Mouse (Mus musculus): ENCODE results near the gene Dtnb. TPM values are rescaled to one million over a fixed set of nuclear protein-coding genes. Genes with fewer than 3 reads are reported as not detected.

Gene Dtnb
- total and polyA plus RNA-seq, 3 experiments, result 0.38 to 13.1 TPM; not detected in 1

GRCm38 (mm10) chr12:3788421-3789051 lies 216.4 kb downstream of the Dtnb start:
- ATAC-seq (ENCODE audit: extremely low read depth, insufficient number of reproducible peaks, low FRiP score, poor library complexity, severe bottlenecking) (no peak), DNase-seq (ENCODE audit: low spot score) (no peak)
- TF ChIP-seq GATA1 (IDR thresholded peaks at IDR 0.05; ENCODE audit: borderline replicate concordance, low read length) (no peak), POLR2AphosphoS5 (IDR thresholded peaks at IDR 0.05; ENCODE audit: insufficient replicate concordance, low read depth, low read length) (no peak), TAL1 (conservative IDR thresholded peaks at IDR 0.05; ENCODE audit: low read depth, low read length) (no peak), GATA2 (IDR thresholded peaks at IDR 0.05; ENCODE audit: borderline replicate concordance, low read depth, low read length) (no peak), CTCF (IDR thresholded peaks at IDR 0.05; ENCODE audit: low read depth, low read length) (no peak)
- Histone ChIP-seq H3K27me3 (ENCODE audit: insufficient read depth, low read length) (peaks cover 2% of the 10 kb centered on the region; the same call in 1 of the 2 replicates), H3K4me3 (ENCODE audit: low read depth, low read length) (no peak overlapping the region), H3K9me3 (replicated peaks) (0 out of 2 replicates have a peak, but pooled peaks cover 2% of the 10 kb centered on the region), H3K36me3 (replicated peaks) (no peaks in the 10 kb centered on the region), H3K4me1 (ENCODE audit: insufficient read depth, low read depth, low read length) (no peaks in the 10 kb centered on the region)

GRCm38 (mm10) chr12:3789626-3790185 lies 217.5 kb downstream of the Dtnb start:
- H3K9me3 ChIP-seq (replicated peaks), result 0 out of 2 replicates have a peak, but pooled peaks cover 2% of the 10 kb centered on the region
- no peak for DNase-seq (ENCODE audit: low spot score)
- H3K4me3 ChIP-seq (ENCODE audit: low read depth, low read length), result no peak overlapping the region
- ATAC-seq (ENCODE audit: extremely low read depth, insufficient number of reproducible peaks, low FRiP score, poor library complexity, severe bottlenecking), result no peak
- TF ChIP-seq TAL1 (conservative IDR thresholded peaks at IDR 0.05; ENCODE audit: low read depth, low read length) (no peak), POLR2AphosphoS5 (IDR thresholded peaks at IDR 0.05; ENCODE audit: insufficient replicate concordance, low read depth, low read length) (no peak), GATA1 (IDR thresholded peaks at IDR 0.05; ENCODE audit: borderline replicate concordance, low read length) (no peak), CTCF (IDR thresholded peaks at IDR 0.05; ENCODE audit: low read depth, low read length) (no peak), GATA2 (IDR thresholded peaks at IDR 0.05; ENCODE audit: borderline replicate concordance, low read depth, low read length) (no peak)
- no peaks in the 10 kb centered on the region for H3K4me1 ChIP-seq (ENCODE audit: insufficient read depth, low read depth, low read length)
- no peaks in the 10 kb centered on the region for H3K36me3 ChIP-seq (replicated peaks)
- H3K27me3 ChIP-seq (ENCODE audit: insufficient read depth, low read length), result no peaks in the 10 kb centered on the region; the same call in 1 of the 2 replicates

GRCm38 (mm10) chr12:3791257-3791656 lies 219.1 kb downstream of the Dtnb start:
- DNase-seq (ENCODE audit: low spot score) (no peak), ATAC-seq (ENCODE audit: extremely low read depth, insufficient number of reproducible peaks, low FRiP score, poor library complexity, severe bottlenecking) (no peak)
- H3K9me3 ChIP-seq (replicated peaks), result peaks cover 10% of the 10 kb centered on the region
- no peaks in the 10 kb centered on the region for H3K4me1 ChIP-seq (ENCODE audit: insufficient read depth, low read depth, low read length)
- TF ChIP-seq TAL1 (conservative IDR thresholded peaks at IDR 0.05; ENCODE audit: low read depth, low read length) (no peak), GATA1 (IDR thresholded peaks at IDR 0.05; ENCODE audit: borderline replicate concordance, low read length) (no peak), GATA2 (IDR thresholded peaks at IDR 0.05; ENCODE audit: borderline replicate concordance, low read depth, low read length) (no peak), CTCF (IDR thresholded peaks at IDR 0.05; ENCODE audit: low read depth, low read length) (no peak), POLR2AphosphoS5 (IDR thresholded peaks at IDR 0.05; ENCODE audit: insufficient replicate concordance, low read depth, low read length) (no peak)
- H3K27me3 ChIP-seq (ENCODE audit: insufficient read depth, low read length), result no peaks in the 10 kb centered on the region; the same call in 1 of the 2 replicates
- H3K4me3 ChIP-seq (ENCODE audit: low read depth, low read length), result no peak overlapping the region
- no peaks in the 10 kb centered on the region for H3K36me3 ChIP-seq (replicated peaks)

GRCm38 (mm10) chr12:3791732-3792131 lies 219.6 kb downstream of the Dtnb start:
- Histone ChIP-seq H3K9me3 (replicated peaks) (peaks cover 10% of the 10 kb centered on the region), H3K36me3 (replicated peaks) (no peaks in the 10 kb centered on the region), H3K27me3 (ENCODE audit: insufficient read depth, low read length) (no peaks in the 10 kb centered on the region; the same call in 1 of the 2 replicates), H3K4me3 (ENCODE audit: low read depth, low read length) (no peak overlapping the region), H3K4me1 (ENCODE audit: insufficient read depth, low read depth, low read length) (no peaks in the 10 kb centered on the region)
- TF ChIP-seq GATA1 (IDR thresholded peaks at IDR 0.05; ENCODE audit: borderline replicate concordance, low read length), result no peak
- no peak for TF ChIP-seq GATA2 (IDR thresholded peaks at IDR 0.05; ENCODE audit: borderline replicate concordance, low read depth, low read length)
- TF ChIP-seq POLR2AphosphoS5 (IDR thresholded peaks at IDR 0.05; ENCODE audit: insufficient replicate concordance, low read depth, low read length), result no peak
- TF ChIP-seq CTCF (IDR thresholded peaks at IDR 0.05; ENCODE audit: low read depth, low read length), result no peak
- no peak for TF ChIP-seq TAL1 (conservative IDR thresholded peaks at IDR 0.05; ENCODE audit: low read depth, low read length)
- DNase-seq (ENCODE audit: low spot score) (no peak), ATAC-seq (ENCODE audit: extremely low read depth, insufficient number of reproducible peaks, low FRiP score, poor library complexity, severe bottlenecking) (no peak)

- peaks cover 10% of the 10 kb centered on the region for H3K9me3 ChIP-seq (replicated peaks)
- ATAC-seq (ENCODE audit: extremely low read depth, insufficient number of reproducible peaks, low FRiP score, poor library complexity, severe bottlenecking) (no peak), DNase-seq (ENCODE audit: low spot score) (no peak)
- H3K4me3 ChIP-seq (ENCODE audit: low read depth, low read length), result no peak overlapping the region
- H3K27me3 ChIP-seq (ENCODE audit: insufficient read depth, low read length), result no peaks in the 10 kb centered on the region; the same call in 1 of the 2 replicates
- TF ChIP-seq GATA1 (IDR thresholded peaks at IDR 0.05; ENCODE audit: borderline replicate concordance, low read length) (no peak), POLR2AphosphoS5 (IDR thresholded peaks at IDR 0.05; ENCODE audit: insufficient replicate concordance, low read depth, low read length) (no peak)
- no peaks in the 10 kb centered on the region for H3K36me3 ChIP-seq (replicated peaks)
- H3K4me1 ChIP-seq (ENCODE audit: insufficient read depth, low read depth, low read length), result no peaks in the 10 kb centered on the region
Observed at GRCm38 (mm10) chr12:3792248-3792647, 220.1 kb downstream of the Dtnb start.

- ATAC-seq (ENCODE audit: extremely low read depth, insufficient number of reproducible peaks, low FRiP score, poor library complexity, severe bottlenecking), result peak; percentile 49; the same call in 1 of the 2 replicates
Observed at GRCm38 (mm10) chr12:3795569-3795968, 223.4 kb downstream of the Dtnb start.

More at GRCm38 (mm10) chr12:3795569-3795968, 223.4 kb downstream of the Dtnb start:
- Histone ChIP-seq H3K9me3 (replicated peaks) (peaks cover 10% of the 10 kb centered on the region), H3K27me3 (ENCODE audit: insufficient read depth, low read length) (no peaks in the 10 kb centered on the region; the same call in 1 of the 2 replicates), H3K4me3 (ENCODE audit: low read depth, low read length) (no peak overlapping the region), H3K36me3 (replicated peaks) (no peaks in the 10 kb centered on the region), H3K4me1 (ENCODE audit: insufficient read depth, low read depth, low read length) (no peaks in the 10 kb centered on the region)
- no peak for TF ChIP-seq GATA1 (IDR thresholded peaks at IDR 0.05; ENCODE audit: borderline replicate concordance, low read length)
- no peak for TF ChIP-seq GATA2 (IDR thresholded peaks at IDR 0.05; ENCODE audit: borderline replicate concordance, low read depth, low read length)
- no peak for TF ChIP-seq TAL1 (conservative IDR thresholded peaks at IDR 0.05; ENCODE audit: low read depth, low read length)
- no peak for TF ChIP-seq POLR2AphosphoS5 (IDR thresholded peaks at IDR 0.05; ENCODE audit: insufficient replicate concordance, low read depth, low read length)
- no peak for TF ChIP-seq CTCF (IDR thresholded peaks at IDR 0.05; ENCODE audit: low read depth, low read length)
- DNase-seq (ENCODE audit: low spot score), result no peak
